Mouse (Mus musculus): ENCODE data around the gene Gpc6. TPM values are rescaled to one million over a fixed set of nuclear protein-coding genes. Genes with fewer than 3 reads are reported as not detected.
A peak's percentile ranks its signal among the peaks of the same experiment; 100 is the strongest.

The Gpc6 gene
- polyA plus RNA-seq, 1 experiment from 2014 or later, result 42.5 TPM

- no peak for ATAC-seq (ENCODE audit: low read depth)
- DNase-seq (ENCODE audit: low spot score), result no peak
- no peaks in the 10 kb centered on the region for H3K4me1 ChIP-seq (ENCODE audit: control insufficient read depth, insufficient read depth, low read length)
- no peak overlapping the region for H3K4me2 ChIP-seq (ENCODE audit: low read depth, low read length)
- no peak overlapping the region for H3K9ac ChIP-seq (ENCODE audit: low read depth, low read length)
- H3K27me3 ChIP-seq (replicated peaks; ENCODE audit: control insufficient read depth, insufficient read depth, low read length), result no peaks in the 10 kb centered on the region
- no peaks in the 10 kb centered on the region for H3K36me3 ChIP-seq (ENCODE audit: control insufficient read depth, insufficient read depth, low read length)
- H3K27ac ChIP-seq (replicated peaks; ENCODE audit: low read depth, low read length), result no peak overlapping the region
- WGBS, result 88% methylated on average over 2 of the region's 2 CpGs
- no peak overlapping the region for H3K4me3 ChIP-seq (ENCODE audit: low read depth, low read length)
- peaks cover 4% of the 10 kb centered on the region for H3K9me3 ChIP-seq (ENCODE audit: control insufficient read depth, low read length)
These were observed 927.7 kb downstream of the Gpc6 start for GRCm38 (mm10) chr14:117852842-117853241.

- Histone ChIP-seq H3K27me3 (replicated peaks; ENCODE audit: control insufficient read depth, insufficient read depth, low read length) (no peaks in the 10 kb centered on the region), H3K36me3 (ENCODE audit: control insufficient read depth, insufficient read depth, low read length) (no peaks in the 10 kb centered on the region), H3K9me3 (ENCODE audit: control insufficient read depth, low read length) (peaks cover 4% of the 10 kb centered on the region), H3K9ac (ENCODE audit: low read depth, low read length) (no peak overlapping the region), H3K27ac (replicated peaks; ENCODE audit: low read depth, low read length) (no peak overlapping the region), H3K4me3 (ENCODE audit: low read depth, low read length) (no peak overlapping the region), H3K4me2 (ENCODE audit: low read depth, low read length) (no peak overlapping the region), H3K4me1 (ENCODE audit: control insufficient read depth, insufficient read depth, low read length) (no peaks in the 10 kb centered on the region)
- DNase-seq (ENCODE audit: low spot score) (no peak), ATAC-seq (ENCODE audit: low read depth) (no peak)
- 89% methylated on average over 5 of the region's 5 CpGs for WGBS
These were observed 929.4 kb downstream of the Gpc6 start for GRCm38 (mm10) chr14:117854498-117854897.

- Histone ChIP-seq H3K27ac (replicated peaks; ENCODE audit: low read depth, low read length) (no peak overlapping the region), H3K9ac (ENCODE audit: low read depth, low read length) (no peak overlapping the region), H3K4me3 (ENCODE audit: low read depth, low read length) (no peak overlapping the region), H3K36me3 (ENCODE audit: control insufficient read depth, insufficient read depth, low read length) (0 out of 2 replicates have a peak, but pooled peaks cover 12% of the 10 kb centered on the region), H3K4me1 (ENCODE audit: control insufficient read depth, insufficient read depth, low read length) (no peaks in the 10 kb centered on the region; the same call in 1 of the 2 replicates), H3K4me2 (ENCODE audit: low read depth, low read length) (no peak overlapping the region), H3K27me3 (replicated peaks; ENCODE audit: control insufficient read depth, insufficient read depth, low read length) (no peaks in the 10 kb centered on the region), H3K9me3 (ENCODE audit: control insufficient read depth, low read length) (no peaks in the 10 kb centered on the region)
- DNase-seq (ENCODE audit: low spot score) (no peak), ATAC-seq (ENCODE audit: low read depth) (no peak)
These were observed 946.2 kb downstream of the Gpc6 start for GRCm38 (mm10) chr14:117871268-117871667.

GRCm38 (mm10) chr14:117879313-117879712, 954.2 kb downstream of the Gpc6 start:
- DNase-seq (ENCODE audit: low spot score) (no peak), ATAC-seq (ENCODE audit: low read depth) (no peak; the same call in 1 of the 2 replicates)
- Histone ChIP-seq H3K4me1 (ENCODE audit: control insufficient read depth, insufficient read depth, low read length) (peaks cover 6% of the 10 kb centered on the region), H3K4me2 (ENCODE audit: low read depth, low read length) (no peak overlapping the region), H3K9me3 (ENCODE audit: control insufficient read depth, low read length) (no peaks in the 10 kb centered on the region), H3K4me3 (ENCODE audit: low read depth, low read length) (no peak overlapping the region), H3K27me3 (replicated peaks; ENCODE audit: control insufficient read depth, insufficient read depth, low read length) (no peaks in the 10 kb centered on the region), H3K27ac (replicated peaks; ENCODE audit: low read depth, low read length) (no peak overlapping the region), H3K9ac (ENCODE audit: low read depth, low read length) (no peak overlapping the region), H3K36me3 (ENCODE audit: control insufficient read depth, insufficient read depth, low read length) (no peaks in the 10 kb centered on the region)
- WGBS, result 85% methylated on average over 9 of the region's 9 CpGs

- Histone ChIP-seq H3K27ac (replicated peaks; ENCODE audit: low read depth, low read length) (no peak overlapping the region), H3K4me3 (ENCODE audit: low read depth, low read length) (no peak overlapping the region), H3K27me3 (replicated peaks; ENCODE audit: control insufficient read depth, insufficient read depth, low read length) (no peaks in the 10 kb centered on the region), H3K9me3 (ENCODE audit: control insufficient read depth, low read length) (no peaks in the 10 kb centered on the region), H3K9ac (ENCODE audit: low read depth, low read length) (no peak overlapping the region), H3K36me3 (ENCODE audit: control insufficient read depth, insufficient read depth, low read length) (no peaks in the 10 kb centered on the region), H3K4me1 (ENCODE audit: control insufficient read depth, insufficient read depth, low read length) (peaks cover 6% of the 10 kb centered on the region; the same call in 1 of the 2 replicates), H3K4me2 (ENCODE audit: low read depth, low read length) (no peak overlapping the region; the same call in 1 of the 2 replicates)
- 28% methylated on average over 6 of the region's 6 CpGs for WGBS
- ATAC-seq (ENCODE audit: low read depth), result no peak
- no peak for DNase-seq (ENCODE audit: low spot score)
These were observed 956.0 kb downstream of the Gpc6 start for GRCm38 (mm10) chr14:117881112-117881511.

GRCm38 (mm10) chr14:117882222-117882621, 957.1 kb downstream of the Gpc6 start:
- no peak for DNase-seq (ENCODE audit: low spot score)
- H3K4me2 ChIP-seq (ENCODE audit: low read depth, low read length), result no peak overlapping the region
- peaks cover 6% of the 10 kb centered on the region; the same call in 1 of the 2 replicates for H3K4me1 ChIP-seq (ENCODE audit: control insufficient read depth, insufficient read depth, low read length)
- H3K9me3 ChIP-seq (ENCODE audit: control insufficient read depth, low read length), result no peaks in the 10 kb centered on the region
- no peaks in the 10 kb centered on the region for H3K27me3 ChIP-seq (replicated peaks; ENCODE audit: control insufficient read depth, insufficient read depth, low read length)
- 0 out of 2 replicates have a peak, but pooled peaks have one; percentile 30 for ATAC-seq (ENCODE audit: low read depth)
- no peaks in the 10 kb centered on the region for H3K36me3 ChIP-seq (ENCODE audit: control insufficient read depth, insufficient read depth, low read length)
- WGBS, result 45% methylated on average over 3 of the region's 3 CpGs
- no peak overlapping the region for H3K27ac ChIP-seq (replicated peaks; ENCODE audit: low read depth, low read length)
- H3K4me3 ChIP-seq (ENCODE audit: low read depth, low read length), result no peak overlapping the region
- H3K9ac ChIP-seq (ENCODE audit: low read depth, low read length), result no peak overlapping the region

- no peaks in the 10 kb centered on the region for H3K9me3 ChIP-seq (ENCODE audit: control insufficient read depth, low read length)
- no peak overlapping the region for H3K27ac ChIP-seq (replicated peaks; ENCODE audit: low read depth, low read length)
- H3K4me3 ChIP-seq (ENCODE audit: low read depth, low read length), result no peak overlapping the region
- no peak overlapping the region for H3K4me2 ChIP-seq (ENCODE audit: low read depth, low read length)
- H3K36me3 ChIP-seq (ENCODE audit: control insufficient read depth, insufficient read depth, low read length), result no peaks in the 10 kb centered on the region
- ATAC-seq (ENCODE audit: low read depth), result no peak
- H3K27me3 ChIP-seq (replicated peaks; ENCODE audit: control insufficient read depth, insufficient read depth, low read length), result no peaks in the 10 kb centered on the region
- no peak overlapping the region for H3K9ac ChIP-seq (ENCODE audit: low read depth, low read length)
- no peak for DNase-seq (ENCODE audit: low spot score)
- no peaks in the 10 kb centered on the region; the same call in 1 of the 2 replicates for H3K4me1 ChIP-seq (ENCODE audit: control insufficient read depth, insufficient read depth, low read length)
- 55% methylated on average over 2 of the region's 2 CpGs for WGBS
These were observed 964.5 kb downstream of the Gpc6 start for GRCm38 (mm10) chr14:117889653-117890052.

GRCm38 (mm10) chr14:117891426-117891825, 966.3 kb downstream of the Gpc6 start:
- no peak for ATAC-seq (ENCODE audit: low read depth)
- H3K36me3 ChIP-seq (ENCODE audit: control insufficient read depth, insufficient read depth, low read length), result no peaks in the 10 kb centered on the region
- no peaks in the 10 kb centered on the region for H3K27me3 ChIP-seq (replicated peaks; ENCODE audit: control insufficient read depth, insufficient read depth, low read length)
- H3K9ac ChIP-seq (ENCODE audit: low read depth, low read length), result no peak overlapping the region
- WGBS, result 71% methylated on average over 7 of the region's 7 CpGs
- H3K4me3 ChIP-seq (ENCODE audit: low read depth, low read length), result no peak overlapping the region
- peak; percentile 45 for DNase-seq (ENCODE audit: low spot score)
- H3K27ac ChIP-seq (replicated peaks; ENCODE audit: low read depth, low read length), result no peak overlapping the region
- no peak overlapping the region for H3K4me2 ChIP-seq (ENCODE audit: low read depth, low read length)
- H3K4me1 ChIP-seq (ENCODE audit: control insufficient read depth, insufficient read depth, low read length), result peaks cover 3% of the 10 kb centered on the region
- no peaks in the 10 kb centered on the region for H3K9me3 ChIP-seq (ENCODE audit: control insufficient read depth, low read length)

- Histone ChIP-seq H3K9me3 (ENCODE audit: control insufficient read depth, low read length) (no peaks in the 10 kb centered on the region), H3K4me2 (ENCODE audit: low read depth, low read length) (no peak overlapping the region), H3K27me3 (replicated peaks; ENCODE audit: control insufficient read depth, insufficient read depth, low read length) (no peaks in the 10 kb centered on the region), H3K4me3 (ENCODE audit: low read depth, low read length) (no peak overlapping the region), H3K27ac (replicated peaks; ENCODE audit: low read depth, low read length) (no peak overlapping the region), H3K9ac (ENCODE audit: low read depth, low read length) (no peak overlapping the region), H3K36me3 (ENCODE audit: control insufficient read depth, insufficient read depth, low read length) (no peaks in the 10 kb centered on the region), H3K4me1 (ENCODE audit: control insufficient read depth, insufficient read depth, low read length) (peaks cover 3% of the 10 kb centered on the region)
- WGBS, result 87% methylated on average over 4 of the region's 4 CpGs
- ATAC-seq (ENCODE audit: low read depth), result no peak
- no peak for DNase-seq (ENCODE audit: low spot score)
These were observed 966.9 kb downstream of the Gpc6 start for GRCm38 (mm10) chr14:117892026-117892425.

All from embryonic facial prominence, embryonic 14.5 days (tissue).